Mouse (Mus musculus) thymus, adult 2 months (tissue): ENCODE measurements at regions not wholly inside any gene's neighbourhood (a gene's known extent, or its start where the extent isn't known, plus 50 kb on each side); places are given as distances from the start of the nearest gene placed in this dataset.

Source experiments
- CTCF ChIP-seq: fragments of 200-500 bp; IDR thresholded peaks from 2 replicates; pipeline ENCODE4 v1.5.1; 2012; ENCODE audit warnings: mild to moderate bottlenecking, control low read depth, low read length, moderate library complexity, borderline replicate concordance; ENCODE audit not compliant: control insufficient read depth, poor library complexity, insufficient read depth; ENCODE audit errors: extremely low read depth
- POLR2A ChIP-seq: fragments of 200-500 bp; IDR thresholded peaks from 2 replicates; pipeline ENCODE4 v1.6.1; 2012; ENCODE audit warnings: mild to moderate bottlenecking, low read length, control low read depth, moderate library complexity; ENCODE audit not compliant: control insufficient read depth, poor library complexity, insufficient read depth; ENCODE audit errors: extremely low read depth

DNA sequence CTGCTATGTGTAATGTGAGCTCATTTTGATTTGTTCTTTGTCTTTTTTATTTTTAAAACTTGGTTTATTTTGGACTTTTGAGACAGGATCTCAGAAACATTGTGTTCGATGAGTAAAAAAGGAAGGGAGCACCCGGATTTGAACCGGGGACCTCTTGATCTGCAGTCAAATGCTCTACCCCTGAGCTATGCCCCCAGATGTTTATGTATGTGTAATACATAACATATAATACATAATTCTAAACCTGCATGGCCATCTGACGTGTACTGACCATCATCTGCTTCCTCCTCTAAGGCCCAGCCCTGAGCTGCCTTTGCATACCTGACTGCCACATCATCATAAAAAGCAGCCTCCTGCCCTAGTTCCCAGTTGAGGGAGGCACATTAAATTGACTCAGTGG lies 137.8 kb upstream of the Zfp746 start:
- no peak for TF ChIP-seq POLR2A
- no peak for TF ChIP-seq CTCF
